Comparison of ENCODE assay signal across 27 mouse cellular contexts in the genomic region with DNA sequence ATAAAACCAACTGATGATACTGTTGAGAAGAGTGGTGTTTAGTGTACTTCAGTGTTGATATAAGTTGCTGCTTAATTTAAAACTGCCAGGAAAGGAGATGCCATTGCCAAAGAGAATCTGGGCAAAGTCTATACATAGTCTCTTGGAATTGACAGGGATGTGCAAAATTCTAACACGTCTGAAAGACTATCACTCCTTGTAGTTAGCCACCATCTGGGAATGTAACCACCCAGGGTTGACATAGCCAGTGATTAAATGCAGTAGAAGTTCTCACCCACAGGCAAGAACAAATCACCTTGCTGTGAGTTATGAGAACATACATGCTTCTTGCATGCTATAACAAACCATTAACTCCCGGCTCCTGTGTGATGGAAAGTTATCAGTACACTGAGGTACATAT.
"Had no signal": no experiment of that assay in that cellular context is flagged by ENCODE, and none has a peak within 500 bp of the region (broad histone marks: within the 10 kb centered on the region; RNA-seq: fewer than 3 reads in every experiment).

No protein-coding gene starts in this region.

- H3K4me1 ChIP-seq: heart, embryonic 10.5 days; heart, embryonic 12.5 days; hindbrain, embryonic 10.5 days; hindbrain, embryonic 12.5 days; intestine, embryonic 15.5 days; limb, embryonic 10.5 days; limb, embryonic 12.5 days; liver, embryonic 13.5 days; liver, embryonic 15.5 days had no signal

- H3K4me3 ChIP-seq: heart, embryonic 10.5 days; heart, embryonic 12.5 days; hindbrain, embryonic 10.5 days; hindbrain, embryonic 12.5 days; intestine, embryonic 15.5 days; layer of hippocampus, adult 2 months; left cerebral cortex, adult 2 months; limb, embryonic 10.5 days; limb, embryonic 12.5 days; liver, embryonic 13.5 days; liver, embryonic 15.5 days had no signal

- H3K27me3 ChIP-seq: heart, embryonic 12.5 days; hindbrain, embryonic 12.5 days; intestine, embryonic 15.5 days; limb, embryonic 12.5 days; liver, embryonic 13.5 days; liver, embryonic 15.5 days had no signal

- DNase-seq: gastrocnemius, postnatal 14 days; gastrocnemius, postnatal 36 days; heart, adult 11 months; heart, postnatal 10 days; heart, postnatal 4 days; kidney, adult 18-20 months; kidney, adult 8-10 months; kidney, postnatal 10 days; kidney, postnatal 25 days; kidney, postnatal 4 days; liver; liver, embryonic 13.5 days had no signal

- H3K9ac ChIP-seq: heart, embryonic 12.5 days; hindbrain, embryonic 12.5 days; hindbrain, embryonic 14.5 days; intestine, embryonic 15.5 days; limb, embryonic 12.5 days; liver, embryonic 13.5 days; liver, embryonic 15.5 days had no signal

- ATAC-seq: hindbrain, embryonic 16.5 days; inflammation-experienced regulatory T-cells, adult 6 months; intestine, postnatal 0 days had no signal

- H3K9me3 ChIP-seq: heart, embryonic 10.5 days; heart, embryonic 12.5 days; hindbrain, embryonic 10.5 days; hindbrain, embryonic 12.5 days; intestine, embryonic 15.5 days; limb, embryonic 10.5 days; limb, embryonic 12.5 days; liver, embryonic 13.5 days; liver, embryonic 15.5 days had no signal

- H3K4me2 ChIP-seq: heart, embryonic 12.5 days; hindbrain, embryonic 12.5 days; hindbrain, embryonic 14.5 days; intestine, embryonic 15.5 days; limb, embryonic 12.5 days; liver, embryonic 11.5 days; liver, embryonic 13.5 days; liver, embryonic 15.5 days had no signal

- H3K27ac ChIP-seq: heart, embryonic 10.5 days; hindbrain, embryonic 10.5 days; hindbrain, embryonic 12.5 days; hindbrain, embryonic 14.5 days; intestine, embryonic 15.5 days; layer of hippocampus, adult 2 months; left cerebral cortex, adult 2 months; limb, embryonic 10.5 days; limb, embryonic 12.5 days; liver, embryonic 13.5 days; liver, embryonic 15.5 days had no signal

- H3K36me3 ChIP-seq: heart, embryonic 10.5 days; heart, embryonic 12.5 days; hindbrain, embryonic 10.5 days; hindbrain, embryonic 12.5 days; intestine, embryonic 15.5 days; limb, embryonic 10.5 days; limb, embryonic 12.5 days; liver, embryonic 13.5 days; liver, embryonic 15.5 days had no signal
